Mouse (Mus musculus) MEL (cell line): Measurements from ENCODE around the gene Hoxc4. TPM values are rescaled to one million over a fixed set of nuclear protein-coding genes. Genes with fewer than 3 reads are reported as not detected.
A peak's percentile ranks its signal among the peaks of the same experiment; 100 is the strongest.

Experiments used
- DNase-seq: peaks from one replicate; pipeline ENCODE4 v3.0.0; 2011; ENCODE audit warnings: low read depth, low spot score
- H3K27ac ChIP-seq: 2 replicates; pipeline ENCODE4 v1.5.1; 2012; ENCODE audit warnings: low read depth, mild to moderate bottlenecking, control low read depth, low read length, moderate library complexity; ENCODE audit not compliant: control insufficient read depth
- H3K27me3 ChIP-seq, 2 experiments: fragments of 150-350 bp in 1 of 2; sonication (generic) in 1 of 2; 2 replicates each; pipeline ENCODE4 v1.6.1; 2012; ENCODE audit warnings: low read length in 2 of 2, mild to moderate bottlenecking in 2 of 2, improper control_type of control experiment in 1 of 2, moderate library complexity in 1 of 2; ENCODE audit not compliant: insufficient read depth in 2 of 2, control insufficient read depth in 1 of 2
- H3K36me3 ChIP-seq, 2 experiments: 2 replicates each; pipeline ENCODE4 v1.6.1; 2012 to 2014; ENCODE audit warnings: low read length in 2 of 2, improper control_type of control experiment in 1 of 2, inconsistent platforms in 1 of 2, mild to moderate bottlenecking in 1 of 2; ENCODE audit not compliant: insufficient read depth in 2 of 2, control insufficient read depth in 1 of 2
- H3K4me1 ChIP-seq, 2 experiments: fragments of 150-350 bp in 1 of 2; sonication (generic) in 1 of 2; 2 replicates each; pipeline ENCODE4 v1.6.1; 2012; ENCODE audit warnings: low read length in 2 of 2, improper control_type of control experiment in 1 of 2, mild to moderate bottlenecking in 1 of 2; ENCODE audit not compliant: insufficient read depth in 2 of 2, control insufficient read depth in 1 of 2
- H3K4me3 ChIP-seq, 2 experiments: fragments of 150-350 bp in 1 of 2; sonication (generic) in 1 of 2; 2 replicates each; pipeline ENCODE4 v1.5.1; 2012; ENCODE audit warnings: low read depth in 2 of 2, low read length in 2 of 2, mild to moderate bottlenecking in 2 of 2, moderate library complexity in 2 of 2, control low read depth in 1 of 2, improper control_type of control experiment in 1 of 2; ENCODE audit not compliant: control insufficient read depth in 1 of 2, insufficient read depth in 1 of 2
- H3K79me2 ChIP-seq: 2 replicates; pipeline ENCODE4 v1.6.1; 2012; ENCODE audit warnings: mild to moderate bottlenecking, low read length, moderate library complexity; ENCODE audit not compliant: control insufficient read depth, poor library complexity, insufficient read depth
- H3K9ac ChIP-seq: 2 replicates; pipeline ENCODE4 v1.6.1; 2012; ENCODE audit warnings: low read depth, mild to moderate bottlenecking, control low read depth, low read length, moderate library complexity; ENCODE audit not compliant: control insufficient read depth, poor library complexity, severe bottlenecking
- H3K9me3 ChIP-seq: fragments of 150-350 bp; sonication (generic); replicated peaks from 2 replicates; pipeline ENCODE4 v1.6.1; 2012; ENCODE audit warnings: mild to moderate bottlenecking, low read length, improper control_type of control experiment, moderate library complexity; ENCODE audit not compliant: insufficient read depth
- CHD1 ChIP-seq: IDR thresholded peaks from 2 replicates; pipeline ENCODE4 v1.6.1; 2012; ENCODE audit warnings: low read depth, mild to moderate bottlenecking, inconsistent platforms, low read length, improper control_type of control experiment
- CHD2 ChIP-seq: IDR thresholded peaks from 2 replicates; pipeline ENCODE4 v1.6.1; 2011; ENCODE audit warnings: low read length, improper control_type of control experiment
- ELF1 ChIP-seq: IDR thresholded peaks from 2 replicates; pipeline ENCODE4 v1.6.1; 2014; ENCODE audit warnings: low read depth, mild to moderate bottlenecking, inconsistent platforms, low read length, improper control_type of control experiment, moderate library complexity
- HCFC1 ChIP-seq: IDR thresholded peaks from 2 replicates; pipeline ENCODE4 v1.6.1; 2012; ENCODE audit warnings: low read depth, mild to moderate bottlenecking, inconsistent platforms, low read length, improper control_type of control experiment, moderate library complexity
- JUND ChIP-seq: IDR thresholded peaks from 2 replicates; pipeline ENCODE4 v1.6.1; 2011; ENCODE audit warnings: low read depth, mild to moderate bottlenecking, improper control_type of control experiment, low read length
- MAFK ChIP-seq: IDR thresholded peaks from 2 replicates; pipeline ENCODE4 v1.6.1; 2011; ENCODE audit warnings: low read depth, mild to moderate bottlenecking, low read length, improper control_type of control experiment, borderline replicate concordance
- MAX ChIP-seq: IDR thresholded peaks from 2 replicates; pipeline ENCODE4 v1.6.1; 2011; ENCODE audit warnings: low read length, improper control_type of control experiment
- MAZ ChIP-seq: IDR thresholded peaks from 2 replicates; pipeline ENCODE4 v1.6.1; 2012; ENCODE audit warnings: low read depth, mild to moderate bottlenecking, inconsistent platforms, low read length, improper control_type of control experiment
- MYB ChIP-seq: IDR thresholded peaks from 2 replicates; pipeline ENCODE4 v1.6.1; 2011; ENCODE audit warnings: mild to moderate bottlenecking, low read depth, low read length, improper control_type of control experiment
- NELFE ChIP-seq: IDR thresholded peaks from 2 replicates; pipeline ENCODE4 v1.6.1; 2011; ENCODE audit warnings: low read depth, low read length, improper control_type of control experiment
- POLR2A ChIP-seq, 2 experiments: IDR thresholded peaks; 2 replicates each; pipeline ENCODE4 v1.6.1; 2011 to 2012; ENCODE audit warnings: low read length in 2 of 2, mild to moderate bottlenecking in 2 of 2, control low read depth in 1 of 2, improper control_type of control experiment in 1 of 2, low read depth in 1 of 2, moderate library complexity in 1 of 2; ENCODE audit not compliant: control insufficient read depth in 1 of 2, insufficient read depth in 1 of 2, poor library complexity in 1 of 2
- RAD21 ChIP-seq: IDR thresholded peaks from 2 replicates; pipeline ENCODE4 v1.6.1; 2011; ENCODE audit warnings: mild to moderate bottlenecking, low read depth, low read length, improper control_type of control experiment
- RCOR1 ChIP-seq: IDR thresholded peaks from 2 replicates; pipeline ENCODE4 v1.6.1; 2012; ENCODE audit warnings: low read depth, mild to moderate bottlenecking, inconsistent platforms, low read length, improper control_type of control experiment
- TAL1 ChIP-seq: IDR thresholded peaks from 2 replicates; pipeline ENCODE4 v1.6.1; 2012; ENCODE audit warnings: mild to moderate bottlenecking, inconsistent platforms, low read length, moderate library complexity, mixed read lengths
- TBP ChIP-seq: IDR thresholded peaks from 2 replicates; pipeline ENCODE4 v1.8.0; 2011; ENCODE audit warnings: low read depth, low read length, improper control_type of control experiment
- TCF12 ChIP-seq: IDR thresholded peaks from 2 replicates; pipeline ENCODE4 v1.6.1; 2014; ENCODE audit warnings: low read depth, mild to moderate bottlenecking, inconsistent platforms, low read length, improper control_type of control experiment, moderate library complexity
- UBTF ChIP-seq: IDR thresholded peaks from 2 replicates; pipeline ENCODE4 v1.6.1; 2012; ENCODE audit warnings: low read depth, mild to moderate bottlenecking, inconsistent platforms, low read length, improper control_type of control experiment, moderate library complexity, borderline replicate concordance; ENCODE audit not compliant: insufficient read depth
- USF1 ChIP-seq: IDR thresholded peaks from 2 replicates; pipeline ENCODE4 v1.6.1; 2014; ENCODE audit warnings: low read depth, mild to moderate bottlenecking, inconsistent platforms, low read length, improper control_type of control experiment, moderate library complexity
- USF2 ChIP-seq, 2 experiments: IDR thresholded peaks; 2 replicates each; pipeline ENCODE4 v1.6.1; 2011 to 2012; ENCODE audit warnings: improper control_type of control experiment in 2 of 2, low read length in 2 of 2, borderline replicate concordance in 1 of 2, inconsistent platforms in 1 of 2, low read depth in 1 of 2, mild to moderate bottlenecking in 1 of 2; ENCODE audit not compliant: insufficient read depth in 1 of 2
- ZMIZ1 ChIP-seq: IDR thresholded peaks from 2 replicates; pipeline ENCODE4 v1.6.1; 2012; ENCODE audit warnings: low read depth, mild to moderate bottlenecking, inconsistent platforms, low read length, improper control_type of control experiment, moderate library complexity
- polyA plus RNA-seq, 2 experiments: library from polyadenylated mRNA; stranded (reverse) in 1 of 2; unstranded in 1 of 2; fragments of >175 nt in 1 of 2; fragments of >200 nt in 1 of 2; gene quantifications; 2 replicates each; pipeline versions ENCODE4 v1.2.1 to v1.2.4; 2012; ENCODE audit warnings: low replicate concordance in 2 of 2, low read depth in 1 of 2; ENCODE audit not compliant: insufficient read length in 2 of 2, insufficient read depth in 1 of 2, missing spikeins in 1 of 2
- total RNA-seq: library from RNA; depleted of rRNA; stranded (reverse); fragments of 300-350 nt; gene quantifications from 2 replicates; pipeline ENCODE4 v1.2.3, GENCODE M21; 2012

The Hoxc4 gene
- total and polyA plus RNA-seq, 3 experiments = 2.6 to 9.4 TPM; not detected in 1

GRCm38 (mm10) chr15:102981379-102982288 is 37.1 kb upstream of the Hoxc4 start:
- peaks cover 16 to 23% of the 10 kb centered on the region in 2 experiments for H3K4me1 ChIP-seq
- peak overlapping the region; percentile 79 for H3K9ac ChIP-seq
- H3K79me2 ChIP-seq = peaks cover 42% of the 10 kb centered on the region
- DNase-seq = peak; percentile 82
- peak overlapping the region; percentile 65 to 81 for H3K4me3 ChIP-seq
- no peaks in the 10 kb centered on the region for H3K9me3 ChIP-seq
- TF ChIP-seq UBTF (no peak), ZMIZ1 (no peak), CHD1 (no peak), HCFC1 (no peak; the same call in 1 of the 2 replicates), TBP (0 out of 2 replicates have a peak, but pooled peaks have one; percentile 31), USF2 (IDR thresholded peaks at IDR 0.05; ENCODE audit: borderline replicate concordance in 1 of 2, insufficient read depth in 1 of 2, low read depth in 1 of 2, low read length in 2 of 2) (peak; percentile 37 to 87; a peak in 3 of 4 replicates), JUND (no peak), NELFE (no peak; the same call in 1 of the 2 replicates), MAZ (0 out of 2 replicates have a peak, but pooled peaks have one; percentile 28), MAX (peak; percentile 84), TCF12 (no peak), USF1 (peak; percentile 96), POLR2A (IDR thresholded peaks at IDR 0.05; ENCODE audit: control insufficient read depth in 1 of 2, insufficient read depth in 1 of 2, low read depth in 1 of 2, low read length in 2 of 2, poor library complexity in 1 of 2) (peak in 1 of 2 experiments; percentile 31; a peak in 2 of 4 replicates)
- H3K36me3 ChIP-seq = peaks cover 0 to 18% of the 10 kb centered on the region in 2 experiments; a peak in 3 of 4 replicates
- H3K27ac ChIP-seq = peak overlapping the region; percentile 33
- H3K27me3 ChIP-seq = no peaks in the 10 kb centered on the region

GRCm38 (mm10) chr15:102983716-102984115 is 35.0 kb upstream of the Hoxc4 start:
- Histone ChIP-seq H3K79me2 (peaks cover 24% of the 10 kb centered on the region), H3K9me3 (no peaks in the 10 kb centered on the region), H3K9ac (no peak overlapping the region), H3K36me3 (peaks cover 0 to 13% of the 10 kb centered on the region in 2 experiments; a peak in 3 of 4 replicates), H3K27ac (no peak overlapping the region), H3K4me1 (peaks cover 7 to 17% of the 10 kb centered on the region in 2 experiments), H3K4me3 (no peak overlapping the region), H3K27me3 (no peaks in the 10 kb centered on the region)
- no peak for DNase-seq
- TF ChIP-seq MAX (no peak), MAFK (no peak), CHD2 (no peak), TBP (no peak), UBTF (no peak), TAL1 (no peak), MAZ (no peak), JUND (no peak), ELF1 (no peak), RAD21 (no peak), RCOR1 (no peak), TCF12 (no peak), MYB (no peak), CHD1 (no peak)
